Mouse (Mus musculus): ENCODE results near the gene Hsd17b10. TPM values are rescaled to one million over a fixed set of nuclear protein-coding genes. Genes with fewer than 3 reads are reported as not detected.

The Hsd17b10 gene
- total RNA-seq (2021) = 100 to 1,000 TPM; 151 to 152 TPM

DNA sequence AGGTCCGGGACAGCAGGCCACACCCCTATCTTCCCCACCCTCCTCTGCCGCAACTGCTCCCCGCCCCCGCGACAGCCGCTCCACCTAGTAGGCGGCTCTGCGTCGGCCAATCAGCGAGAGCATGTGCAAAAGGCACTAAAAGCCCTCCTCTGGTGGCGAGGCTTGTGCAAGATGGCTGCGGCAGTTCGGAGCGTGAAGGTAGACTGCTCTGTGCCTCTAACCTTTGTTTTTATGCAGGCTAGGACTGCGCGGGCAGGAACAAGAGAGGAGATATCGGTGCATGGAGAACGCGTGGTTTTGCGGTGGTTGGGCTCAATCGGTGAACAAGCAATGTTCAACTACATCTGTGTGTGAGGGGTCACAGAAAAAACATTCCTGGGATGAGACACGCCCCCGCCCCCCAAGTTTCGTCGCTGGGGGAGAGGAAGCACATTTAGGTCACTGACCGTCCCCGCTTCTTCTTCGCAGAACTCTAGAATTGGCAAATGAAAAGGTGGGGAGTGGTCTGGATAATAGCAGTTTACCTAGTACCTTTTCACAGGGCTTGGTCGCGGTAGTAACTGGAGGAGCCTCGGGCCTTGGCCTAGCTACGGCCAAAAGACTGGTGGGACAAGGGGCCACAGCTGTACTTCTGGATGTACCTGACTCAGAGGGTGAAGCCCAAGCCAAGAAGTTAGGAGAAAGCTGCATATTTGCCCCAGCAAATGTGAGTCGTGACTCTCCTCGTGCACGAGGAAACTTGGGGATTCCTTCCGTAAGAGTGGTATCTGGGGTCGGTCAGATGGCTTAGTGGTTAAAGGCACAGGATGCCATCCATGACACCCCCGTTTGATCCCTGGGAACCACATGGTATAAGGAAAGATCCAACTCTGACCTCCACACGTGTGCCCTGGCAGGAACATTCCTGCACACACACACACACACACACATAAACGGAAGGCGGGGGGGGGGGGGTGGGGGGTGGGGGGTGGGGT, at the start of gene Hsd17b10:
Hsd17b10 (plus strand) TSS at position 109 of the 974 bp plus-strand sequence.
- DNase-seq = peak; percentile 86

DNA sequence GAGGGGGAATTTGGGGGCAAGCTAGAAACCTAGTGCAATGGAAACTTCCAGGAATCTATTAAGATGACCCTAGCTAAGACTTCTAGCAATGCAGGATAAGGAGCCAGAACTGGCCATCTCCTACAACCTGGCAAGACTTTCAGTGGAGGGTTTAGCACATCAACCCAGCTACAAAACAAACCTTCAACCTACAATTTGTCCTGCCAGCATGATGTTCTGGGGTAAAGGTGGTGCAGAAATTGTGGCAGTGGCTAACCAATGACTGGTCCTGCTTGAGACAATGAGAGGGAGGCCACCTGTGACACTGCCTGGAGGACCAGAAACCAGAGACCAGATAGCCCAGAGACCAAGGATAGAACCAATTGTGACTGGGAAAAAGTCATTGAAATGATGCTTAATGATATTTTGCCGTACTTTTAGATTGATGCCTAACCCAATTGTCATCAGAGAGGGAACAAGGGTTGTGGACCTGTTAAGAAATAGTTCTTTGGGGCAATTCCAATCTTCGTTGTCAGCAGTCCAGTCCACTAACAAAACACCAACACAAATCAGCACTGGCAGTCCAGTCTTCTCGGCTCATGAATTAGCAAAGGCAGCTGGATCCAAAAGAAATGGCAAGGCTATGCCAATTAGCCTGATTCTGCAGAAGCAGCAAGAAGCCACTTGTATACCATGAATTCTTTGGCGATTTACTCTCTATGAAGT, 2.5 kb upstream of the Hsd17b10 start:
- DNase-seq = no peak

DNA sequence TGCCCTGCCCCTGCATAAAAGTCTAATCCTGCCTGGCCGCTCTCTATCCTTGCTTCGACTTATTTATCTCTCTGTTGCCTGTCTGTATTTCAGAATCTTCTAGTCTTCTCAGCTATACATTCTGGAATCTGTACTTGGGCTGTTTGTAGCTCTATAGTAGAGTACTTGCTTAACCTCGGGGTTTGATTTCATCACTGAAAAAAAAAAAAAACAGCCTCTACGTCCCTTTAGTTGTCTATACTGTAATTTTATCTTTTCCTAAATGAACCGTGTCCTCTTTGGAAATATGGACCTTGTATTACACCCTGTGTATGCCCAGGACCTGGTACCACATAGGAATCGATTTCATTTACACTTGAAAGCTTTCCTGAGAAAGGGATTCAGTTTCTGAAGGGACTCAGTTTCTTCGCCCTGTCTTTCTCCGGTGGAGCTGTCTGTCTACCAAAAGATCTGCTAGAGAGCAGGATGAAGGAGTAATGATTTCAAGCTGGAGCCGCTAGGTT, 412 bp upstream of the Hsd17b10 start:
- no peak for DNase-seq

DNA sequence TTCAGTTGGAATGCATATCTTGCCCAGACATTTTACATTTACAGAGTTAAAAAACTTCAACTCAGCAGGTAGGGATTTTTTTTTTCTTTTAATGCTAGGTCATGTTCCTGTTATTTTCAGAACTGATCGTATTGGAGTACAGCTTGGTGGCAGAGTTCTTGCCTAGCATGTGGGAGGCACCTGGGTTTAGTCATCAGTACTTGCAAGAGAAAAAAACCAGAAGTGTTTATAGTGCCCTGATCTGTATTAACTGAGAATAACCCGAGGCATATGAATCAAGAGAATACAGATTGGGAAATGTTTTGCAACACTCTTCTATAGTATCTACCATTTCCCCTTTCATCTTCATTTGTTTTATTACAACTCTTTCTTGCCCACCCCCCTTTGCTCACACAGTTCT, 1.2 kb downstream of the Hsd17b10 start:
- no peak for DNase-seq

DNA sequence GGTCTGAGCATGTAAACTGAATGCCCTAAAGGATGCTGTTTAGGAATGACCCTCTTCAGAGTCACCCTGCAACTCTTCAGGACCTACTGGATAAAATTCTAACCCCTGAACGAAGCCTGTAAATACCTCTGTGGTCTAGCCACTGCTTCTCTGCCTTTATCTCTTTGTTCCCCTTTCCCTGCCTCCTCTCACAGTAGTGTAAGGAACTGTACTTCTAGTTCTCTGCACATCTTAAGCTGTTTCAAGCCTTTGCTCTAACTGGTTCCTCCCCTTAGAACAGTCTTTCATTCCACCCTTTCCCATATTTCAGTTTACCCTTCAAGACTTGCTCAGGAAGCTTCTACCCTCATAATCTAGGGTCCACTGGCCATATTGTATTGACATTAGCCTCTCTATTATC, 6.2 kb downstream of the Hsd17b10 start:
- no peak for DNase-seq

DNA sequence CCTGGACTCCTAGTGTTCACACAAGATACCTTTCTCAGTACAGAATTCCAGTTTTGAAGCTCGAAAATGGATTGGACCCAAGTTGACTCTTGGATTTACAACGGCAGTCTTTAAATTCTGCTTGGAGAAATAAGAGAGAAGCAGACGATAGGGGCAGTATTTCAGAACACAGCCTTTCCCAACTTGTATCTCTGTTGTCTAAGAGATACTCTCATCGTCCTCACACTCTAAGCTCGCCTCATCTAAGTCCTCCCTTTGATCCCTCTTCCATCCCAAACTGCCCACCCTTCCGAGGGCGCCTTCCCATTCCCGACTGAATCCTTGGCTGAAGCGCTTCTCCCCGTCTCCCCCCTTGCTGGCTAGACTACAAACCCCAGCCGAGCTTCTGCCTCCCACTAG, 14.1 kb downstream of the Hsd17b10 start:
- DNase-seq = no peak

DNA sequence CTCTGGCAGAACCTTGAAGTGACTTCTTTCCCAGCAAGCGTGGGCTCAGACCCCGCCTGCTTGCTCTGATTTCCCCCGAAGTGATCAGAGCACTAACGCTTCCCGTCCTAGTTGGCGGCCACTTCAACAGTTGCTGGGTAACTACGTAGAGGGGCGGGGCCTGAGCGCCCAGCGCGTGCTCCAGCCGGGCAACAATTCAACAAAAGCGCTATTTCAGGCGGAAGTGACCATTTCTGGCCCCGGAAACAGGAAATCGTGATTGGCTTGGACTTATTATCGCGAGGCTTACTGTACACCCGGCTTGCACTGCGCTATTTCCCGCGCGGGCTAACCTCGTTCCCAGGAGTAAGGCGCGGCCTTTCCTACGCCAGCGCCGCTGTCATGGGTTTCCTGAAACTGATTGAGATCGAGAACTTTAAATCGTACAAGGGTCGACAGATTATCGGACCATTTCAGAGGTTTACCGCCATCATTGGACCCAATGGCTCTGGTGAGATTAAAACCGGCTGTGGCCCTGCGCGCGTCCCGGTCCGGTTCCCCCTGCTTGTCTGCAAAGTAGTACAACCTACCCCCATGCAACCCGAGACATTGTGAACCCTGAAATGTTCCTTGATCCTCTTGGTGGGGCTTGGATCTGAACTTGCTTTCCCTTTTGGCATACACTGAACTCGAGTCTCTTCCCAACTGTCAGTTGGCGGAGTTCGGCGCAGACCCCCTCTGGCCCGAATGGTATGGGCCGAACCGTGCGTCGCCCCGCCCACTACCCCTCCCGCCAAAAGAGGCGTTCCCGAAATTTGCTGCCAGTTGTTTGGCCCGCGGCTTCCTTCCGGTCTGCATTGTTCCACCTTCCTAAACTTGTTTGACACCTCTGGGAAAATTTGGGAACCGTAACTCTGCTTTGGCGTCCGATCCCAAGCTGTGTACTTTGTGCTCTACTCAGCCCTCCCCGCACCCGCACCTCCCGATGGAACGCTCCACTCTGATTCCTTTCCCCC, 14.8 kb downstream of the Hsd17b10 start, which contains the start of the genes Ribc1 and Smc1a:
Ribc1 (minus strand) TSS at position 145 of the 995 bp plus-strand sequence.
Smc1a (plus strand) TSS at position 278 of the 995 bp plus-strand sequence.
- peak; percentile 92 for DNase-seq

DNA sequence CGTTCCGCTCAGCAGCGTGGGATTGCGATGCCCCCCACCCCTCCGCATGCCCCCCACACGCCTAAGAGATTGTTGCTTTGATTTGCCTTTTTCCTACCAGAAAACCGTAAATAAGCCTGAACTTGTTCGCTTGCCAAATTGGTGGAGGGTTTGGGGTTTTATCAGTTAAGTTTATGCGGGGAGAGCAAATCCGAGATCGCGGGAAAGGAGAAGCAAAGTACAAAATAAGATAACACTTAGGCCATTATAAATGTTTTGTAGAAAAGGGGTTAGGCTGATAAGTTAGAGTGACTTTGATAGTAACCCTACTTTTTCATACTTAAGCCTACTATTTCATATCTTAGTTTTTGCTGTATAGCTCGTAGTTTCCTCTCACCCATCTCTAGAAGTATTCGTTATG, 15.5 kb downstream of the Hsd17b10 start:
- DNase-seq = no peak

DNA sequence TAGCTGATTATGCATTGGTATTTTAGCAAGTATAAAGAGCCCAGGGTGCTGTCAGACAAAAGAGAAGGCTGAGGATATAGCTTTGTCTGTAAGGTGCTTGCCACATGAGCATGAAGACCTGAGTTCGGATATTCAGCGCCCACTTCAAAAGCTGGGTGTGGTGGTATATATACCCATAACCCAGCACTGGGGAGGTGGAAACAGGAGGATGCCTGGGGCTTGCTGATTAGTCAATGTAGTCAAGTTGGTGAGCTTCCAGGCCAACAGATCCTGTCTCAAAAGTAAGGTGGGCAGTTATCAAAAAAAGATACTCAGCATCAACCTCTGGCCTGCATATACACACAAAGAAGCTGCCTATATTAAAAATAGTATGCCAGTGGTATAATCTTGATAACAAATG, 17.6 kb downstream of the Hsd17b10 start:
- no peak for DNase-seq

DNA sequence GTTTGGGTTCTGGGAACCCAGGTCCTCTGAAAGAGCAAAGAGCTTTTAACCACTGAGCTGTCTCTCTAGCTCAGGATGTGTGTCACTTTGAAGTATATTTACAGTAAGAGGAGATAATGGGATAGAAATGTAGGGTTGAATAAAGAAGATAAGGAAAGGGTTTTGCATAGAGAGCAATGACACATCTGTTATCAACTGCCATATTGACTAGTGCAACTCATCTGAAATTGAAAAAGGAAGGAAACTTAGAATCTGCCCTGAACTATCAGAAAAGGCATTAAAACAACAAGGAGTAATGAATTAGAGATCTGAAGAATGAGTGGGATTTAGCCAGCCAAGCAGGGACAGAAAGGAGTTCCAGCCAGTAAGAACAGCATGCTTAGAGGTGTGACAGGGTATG, 38.2 kb downstream of the Hsd17b10 start:
- DNase-seq = no peak

DNA sequence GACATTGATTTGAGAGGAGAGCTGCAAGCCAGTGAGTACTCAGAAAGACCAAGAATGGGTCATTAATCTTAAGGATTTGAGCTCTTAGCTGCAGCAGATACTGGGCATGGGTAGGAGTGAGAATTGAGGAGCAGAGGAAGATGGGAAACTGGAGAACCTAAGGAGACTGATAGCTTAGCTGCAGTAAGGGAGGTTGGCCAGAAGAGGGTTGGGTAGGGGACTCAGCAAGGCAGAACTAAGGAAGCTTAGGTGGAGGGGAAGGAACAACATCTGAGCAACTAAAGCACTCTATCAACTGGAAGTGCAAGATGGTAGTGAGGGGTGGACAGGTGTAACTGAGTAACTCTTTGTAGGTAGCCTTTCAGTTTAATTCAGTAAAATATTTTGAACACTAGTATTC, 45.6 kb downstream of the Hsd17b10 start:
- DNase-seq = no peak

DNA sequence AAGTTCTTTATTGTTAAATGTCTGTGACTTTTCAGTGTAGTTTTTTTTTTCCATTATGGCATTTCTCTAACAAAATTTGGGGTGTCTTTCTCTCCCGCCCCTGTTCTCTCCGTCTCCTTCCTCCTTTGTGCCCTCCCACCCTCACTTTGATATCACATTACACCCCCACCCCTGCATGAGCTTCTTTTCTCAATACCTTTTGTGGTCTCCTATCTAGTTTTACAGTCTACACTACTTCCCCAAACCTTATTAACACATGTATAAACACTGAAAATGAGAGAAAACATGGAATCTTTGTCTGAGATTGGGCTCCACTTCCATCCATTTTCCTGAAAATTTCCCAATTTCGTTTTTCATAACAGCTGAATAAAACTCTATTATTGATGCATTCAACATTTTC, 50.9 kb downstream of the Hsd17b10 start:
- DNase-seq = no peak

Other genes with a start within 250 kb of the Hsd17b10 start
- 100 to 1,000 TPM; 180 to 187 TPM for gene Huwe1, start 201.0 kb upstream of the Hsd17b10 start, total RNA-seq (2021)
- gene Ribc1, start 14.4 kb downstream of the Hsd17b10 start, total RNA-seq (2021) = 1 to 10 TPM in 1 of 2 experiments, under 1 TPM in 1; 0.60 to 1.1 TPM
- gene Smc1a, start 14.6 kb downstream of the Hsd17b10 start, total RNA-seq (2021) = 10 to 100 TPM; 50.1 to 51.2 TPM
- 10 to 100 TPM; 57.9 to 59.3 TPM for gene Iqsec2, start 142.4 kb downstream of the Hsd17b10 start, total RNA-seq (2021)
- gene Kdm5c, start 231.2 kb downstream of the Hsd17b10 start, total RNA-seq (2021) = 10 to 100 TPM; 41.9 to 70.5 TPM

Data from heart, postnatal 4 days (tissue).